14 mouse cellular contexts compared by ENCODE assay signal in genomic region chr6:31146779-31147178, GRCm38 (mm10).
A peak's percentile ranks its signal among the peaks of the same experiment; 100 is the strongest.
DNase-seq lines count a peak whose midpoint lies in the region; ATAC-seq and TF ChIP-seq lines count a peak whose summit lies in the region.
"Had no signal": no experiment of that assay in that cellular context is flagged by ENCODE, and none has a peak within 500 bp of the region (broad histone marks: within the 10 kb centered on the region; RNA-seq: fewer than 3 reads in every experiment).

No protein-coding gene starts in this region.

- no peak overlapping the region for H3K4me3 ChIP-seq in lung, embryonic 14.5 days (ENCODE audit: low read depth, low read length)
- no peak overlapping the region for H3K4me3 ChIP-seq in kidney, embryonic 16.5 days (ENCODE audit: low read length)
- H3K4me3 ChIP-seq in stomach, postnatal 0 days (ENCODE audit: low read depth, low read length): no peak overlapping the region
- H3K4me3 ChIP-seq in midbrain, embryonic 14.5 days (replicated peaks; ENCODE audit: low read depth, low read length): no peak overlapping the region
- H3K4me3 ChIP-seq: hindbrain, embryonic 15.5 days; neural tube, embryonic 13.5 days had no signal

- 46% methylated on average over 5 of the region's 5 CpGs for WGBS in lung, embryonic 14.5 days
- WGBS in kidney, embryonic 16.5 days: 43% methylated on average over 5 of the region's 5 CpGs
- WGBS in stomach, postnatal 0 days: 57% methylated on average over 5 of the region's 5 CpGs
- WGBS in midbrain, embryonic 14.5 days: 39% methylated on average over 5 of the region's 5 CpGs

- no peaks in the 10 kb centered on the region for H3K4me1 ChIP-seq in lung, embryonic 14.5 days (ENCODE audit: insufficient read depth)
- H3K4me1 ChIP-seq in kidney, embryonic 16.5 days (ENCODE audit: insufficient read depth, low read length): peaks cover 9% of the 10 kb centered on the region; the same call in 1 of the 2 replicates
- no peaks in the 10 kb centered on the region for H3K4me1 ChIP-seq in stomach, postnatal 0 days (replicated peaks; ENCODE audit: control insufficient read depth, insufficient read depth)
- no peaks in the 10 kb centered on the region for H3K4me1 ChIP-seq in midbrain, embryonic 14.5 days (ENCODE audit: control insufficient read depth, insufficient read depth, low read length)
- H3K4me1 ChIP-seq: hindbrain, embryonic 15.5 days; neural tube, embryonic 13.5 days had no signal

- TF ChIP-seq EP300 in stomach, postnatal 0 days (optimal IDR thresholded peaks at IDR 0.05): no peak

- H3K4me2 ChIP-seq in lung, embryonic 14.5 days: no peak overlapping the region
- no peak overlapping the region for H3K4me2 ChIP-seq in kidney, embryonic 16.5 days (replicated peaks; ENCODE audit: low read depth, low read length)
- no peak overlapping the region for H3K4me2 ChIP-seq in stomach, postnatal 0 days (replicated peaks; ENCODE audit: low read depth)
- H3K4me2 ChIP-seq in midbrain, embryonic 14.5 days (ENCODE audit: low read length): no peak overlapping the region
- H3K4me2 ChIP-seq: hindbrain, embryonic 15.5 days; neural tube, embryonic 13.5 days had no signal

- no peak for DNase-seq in lung, embryonic 14.5 days
- no peak for DNase-seq in lung, postnatal 14 days
- DNase-seq in induced T-regulatory cell, adult 2 months (ENCODE audit: low read depth): peak; percentile 62
- DNase-seq in stomach, postnatal 0 days (ENCODE audit: low spot score): no peak
- DNase-seq in midbrain, embryonic 14.5 days: no peak
- DNase-seq in spleen, postnatal 4 days (ENCODE audit: low spot score in 2 of 2): no peak
- DNase-seq: adrenal gland, postnatal 25 days; forebrain, postnatal 0 days; right cerebral cortex, postnatal 14 days; thymus, postnatal 4 days had no signal

- H3K9ac ChIP-seq in lung, embryonic 14.5 days: no peak overlapping the region
- no peak overlapping the region for H3K9ac ChIP-seq in kidney, embryonic 16.5 days (replicated peaks; ENCODE audit: low read length)
- H3K9ac ChIP-seq in stomach, postnatal 0 days (ENCODE audit: low read length): no peak overlapping the region
- no peak overlapping the region for H3K9ac ChIP-seq in midbrain, embryonic 14.5 days (replicated peaks; ENCODE audit: low read length)
- H3K9ac ChIP-seq: forebrain, postnatal 0 days; hindbrain, embryonic 15.5 days; neural tube, embryonic 13.5 days had no signal

- no peaks in the 10 kb centered on the region for H3K9me3 ChIP-seq in lung, embryonic 14.5 days (ENCODE audit: low read depth, low read length)
- H3K9me3 ChIP-seq in kidney, embryonic 16.5 days (ENCODE audit: low read length): no peaks in the 10 kb centered on the region
- H3K9me3 ChIP-seq in stomach, postnatal 0 days (ENCODE audit: control insufficient read depth, low read length): no peaks in the 10 kb centered on the region
- H3K9me3 ChIP-seq in midbrain, embryonic 14.5 days (ENCODE audit: control insufficient read depth, low read length): no peaks in the 10 kb centered on the region
- H3K9me3 ChIP-seq: hindbrain, embryonic 15.5 days; neural tube, embryonic 13.5 days had no signal

- TF ChIP-seq CTCF in lung, embryonic 14.5 days (IDR thresholded peaks at IDR 0.05; ENCODE audit: low read depth): no peak
- TF ChIP-seq CTCF in stomach, postnatal 0 days (IDR thresholded peaks at IDR 0.05; ENCODE audit: low read depth): no peak

- no peak overlapping the region for H3K27ac ChIP-seq in lung, embryonic 14.5 days (ENCODE audit: low read depth)
- no peak overlapping the region for H3K27ac ChIP-seq in kidney, embryonic 16.5 days (ENCODE audit: low read length)
- no peak overlapping the region for H3K27ac ChIP-seq in stomach, postnatal 0 days (replicated peaks)
- no peak overlapping the region for H3K27ac ChIP-seq in midbrain, embryonic 14.5 days (replicated peaks; ENCODE audit: low read depth, low read length)
- H3K27ac ChIP-seq: hindbrain, embryonic 15.5 days; macrophage; neural tube, embryonic 13.5 days had no signal

- no peaks in the 10 kb centered on the region for H3K27me3 ChIP-seq in lung, embryonic 14.5 days (ENCODE audit: insufficient read depth, low read length)
- H3K27me3 ChIP-seq in kidney, embryonic 16.5 days (ENCODE audit: insufficient read depth, low read length): no peaks in the 10 kb centered on the region
- no peaks in the 10 kb centered on the region for H3K27me3 ChIP-seq in stomach, postnatal 0 days (ENCODE audit: control insufficient read depth, insufficient read depth, low read length)
- H3K27me3 ChIP-seq in midbrain, embryonic 14.5 days (ENCODE audit: control insufficient read depth, insufficient read depth, low read length): no peaks in the 10 kb centered on the region
- H3K27me3 ChIP-seq: hindbrain, embryonic 15.5 days; neural tube, embryonic 13.5 days had no signal

- 0 out of 2 replicates have a peak, but pooled peaks have one; percentile 41 for ATAC-seq in lung, embryonic 14.5 days (ENCODE audit: insufficient read depth)
- peak; percentile 78 for ATAC-seq in kidney, embryonic 16.5 days (ENCODE audit: low FRiP score, low TSS enrichment)
- ATAC-seq in stomach, postnatal 0 days (ENCODE audit: low FRiP score, low TSS enrichment): peak; percentile 54; the same call in 1 of the 2 replicates
- no peak for ATAC-seq in midbrain, embryonic 14.5 days (ENCODE audit: low FRiP score, low TSS enrichment)
- ATAC-seq: forebrain, postnatal 0 days had no signal

- no peaks in the 10 kb centered on the region for H3K36me3 ChIP-seq in lung, embryonic 14.5 days (ENCODE audit: insufficient read depth)
- H3K36me3 ChIP-seq in kidney, embryonic 16.5 days (ENCODE audit: insufficient read depth, low read length): no peaks in the 10 kb centered on the region
- H3K36me3 ChIP-seq in stomach, postnatal 0 days (ENCODE audit: control insufficient read depth, insufficient read depth, low read length): no peaks in the 10 kb centered on the region
- no peaks in the 10 kb centered on the region for H3K36me3 ChIP-seq in midbrain, embryonic 14.5 days (ENCODE audit: control insufficient read depth, insufficient read depth, low read length)
- H3K36me3 ChIP-seq: hindbrain, embryonic 15.5 days; neural tube, embryonic 13.5 days had no signal
